Mouse (Mus musculus) urinary bladder, postnatal 36 days (tissue): ENCODE results near the gene Slc35b4.

Source experiments
- DNase-seq, 2 experiments: peaks; one replicate each; pipeline ENCODE4 v3.0.0; 2022; ENCODE audit warnings: low spot score in 2 of 2, mixed read lengths in 1 of 2

Gene Slc35b4

GRCm38 (mm10) chr6:34176864-34177247 is at the start of gene Slc35b4:
Gene Slc35b4, minus strand, starts transcription at chr6:34177111.
- peak; percentile 87 to 93 for DNase-seq

- no peak for DNase-seq
Observed at GRCm38 (mm10) chr6:34225004-34225599, 48.2 kb upstream of the Slc35b4 start.

GRCm38 (mm10) chr6:34216450-34217319 is 39.8 kb upstream of the Slc35b4 start:
- DNase-seq = no peak

GRCm38 (mm10) chr6:34205754-34206153 is 28.8 kb upstream of the Slc35b4 start:
- DNase-seq = no peak

GRCm38 (mm10) chr6:34204971-34205572 is 28.2 kb upstream of the Slc35b4 start:
- DNase-seq = no peak

GRCm38 (mm10) chr6:34203503-34203902 is 26.6 kb upstream of the Slc35b4 start:
- no peak for DNase-seq

GRCm38 (mm10) chr6:34194981-34195380 is 18.1 kb upstream of the Slc35b4 start:
- DNase-seq = no peak

GRCm38 (mm10) chr6:34193708-34194475 is 17.0 kb upstream of the Slc35b4 start:
- peak; percentile 30 to 39 for DNase-seq

GRCm38 (mm10) chr6:34191401-34191800 is 14.5 kb upstream of the Slc35b4 start:
- DNase-seq = no peak

GRCm38 (mm10) chr6:34189494-34189893 is 12.6 kb upstream of the Slc35b4 start:
- DNase-seq = no peak

- DNase-seq = peak in 1 of 2 experiments; percentile 40
Observed at GRCm38 (mm10) chr6:34187986-34188599, 11.2 kb upstream of the Slc35b4 start.

- no peak for DNase-seq
Observed at GRCm38 (mm10) chr6:34187273-34187863, 10.5 kb upstream of the Slc35b4 start.

- no peak for DNase-seq
Observed at GRCm38 (mm10) chr6:34183326-34183725, 6.4 kb upstream of the Slc35b4 start.

- no peak for DNase-seq
Observed at GRCm38 (mm10) chr6:34181961-34182360, 5.0 kb upstream of the Slc35b4 start.

- no peak for DNase-seq
Observed at GRCm38 (mm10) chr6:34179911-34180310, 3.0 kb upstream of the Slc35b4 start.

- no peak for DNase-seq
Observed at GRCm38 (mm10) chr6:34179007-34179406, 2.1 kb upstream of the Slc35b4 start.

GRCm38 (mm10) chr6:34176111-34176863 is 624 bp downstream of the Slc35b4 start:
- no peak for DNase-seq

GRCm38 (mm10) chr6:34174715-34175114 is 2.2 kb downstream of the Slc35b4 start:
- no peak for DNase-seq

GRCm38 (mm10) chr6:34173251-34173650 is 3.7 kb downstream of the Slc35b4 start:
- no peak for DNase-seq

GRCm38 (mm10) chr6:34171748-34172457 is 5.0 kb downstream of the Slc35b4 start:
- no peak for DNase-seq
